16 mouse cellular contexts compared by ENCODE assay signal in genomic region chr17:48274098-48274497, GRCm38 (mm10). TPM values are rescaled to one million over a fixed set of nuclear protein-coding genes. Genes with fewer than 3 reads are reported as not detected.
"Had no signal": no experiment of that assay in that cellular context is flagged by ENCODE, and none has a peak within 500 bp of the region (broad histone marks: within the 10 kb centered on the region; RNA-seq: fewer than 3 reads in every experiment).

No protein-coding gene starts in this region.

- H3K4me1 ChIP-seq: limb, embryonic 12.5 days; limb, embryonic 15.5 days; midbrain, embryonic 12.5 days; midbrain, embryonic 15.5 days; neural tube, embryonic 12.5 days; neural tube, embryonic 15.5 days had no signal

- H3K27ac ChIP-seq: limb, embryonic 12.5 days; limb, embryonic 15.5 days; midbrain, embryonic 12.5 days; midbrain, embryonic 15.5 days; neural tube, embryonic 12.5 days; neural tube, embryonic 15.5 days; stomach, postnatal 0 days had no signal

- H3K9ac ChIP-seq: limb, embryonic 12.5 days; limb, embryonic 15.5 days; midbrain, embryonic 12.5 days; midbrain, embryonic 15.5 days; neural tube, embryonic 12.5 days; neural tube, embryonic 15.5 days had no signal

- H3K36me3 ChIP-seq: limb, embryonic 12.5 days; limb, embryonic 15.5 days; midbrain, embryonic 12.5 days; midbrain, embryonic 15.5 days; neural tube, embryonic 12.5 days; neural tube, embryonic 15.5 days had no signal

- H3K4me3 ChIP-seq: limb, embryonic 12.5 days; limb, embryonic 15.5 days; midbrain, embryonic 12.5 days; midbrain, embryonic 15.5 days; neural tube, embryonic 12.5 days; neural tube, embryonic 15.5 days had no signal

- H3K9me3 ChIP-seq: limb, embryonic 12.5 days; limb, embryonic 15.5 days; midbrain, embryonic 12.5 days; midbrain, embryonic 15.5 days; neural tube, embryonic 12.5 days; neural tube, embryonic 15.5 days had no signal

- H3K4me2 ChIP-seq: limb, embryonic 12.5 days; limb, embryonic 15.5 days; midbrain, embryonic 12.5 days; midbrain, embryonic 15.5 days; neural tube, embryonic 12.5 days; neural tube, embryonic 15.5 days had no signal

- H3K27me3 ChIP-seq: limb, embryonic 12.5 days; limb, embryonic 15.5 days; midbrain, embryonic 12.5 days; midbrain, embryonic 15.5 days; neural tube, embryonic 12.5 days; neural tube, embryonic 15.5 days had no signal

- ATAC-seq: midbrain, embryonic 15.5 days had no signal

- DNase-seq: right cerebral cortex, postnatal 14 days had no signal

RNA-seq across cellular contexts. Expression of gene Treml4, which starts 10.0 kb away (rescaled TPM):
- total RNA-seq: layer of hippocampus, adult 8-10 months; layer of hippocampus, postnatal 10 days; layer of hippocampus, postnatal 36 days; left cerebral cortex, adult 8-10 months; left cerebral cortex, postnatal 14 days had no signal
- polyA plus RNA-seq: limb, embryonic 12.5 days; midbrain, embryonic 15.5 days; neural tube, embryonic 15.5 days had no signal

RNA-seq across cellular contexts. Expression of gene Treml2, which starts 25.2 kb away (rescaled TPM):
- polyA plus RNA-seq: intestine, postnatal 0 days; midbrain, embryonic 15.5 days had no signal

RNA-seq across cellular contexts. Expression of gene Trem3, which starts 26.5 kb away (rescaled TPM):
- total RNA-seq: layer of hippocampus, adult 8-10 months; layer of hippocampus, postnatal 10 days; layer of hippocampus, postnatal 36 days had no signal
- polyA plus RNA-seq: intestine, postnatal 0 days; limb, embryonic 12.5 days; midbrain, embryonic 12.5 days; midbrain, embryonic 15.5 days; neural tube, embryonic 12.5 days; neural tube, embryonic 15.5 days; stomach, embryonic 14.5 days; stomach, postnatal 0 days had no signal

RNA-seq across cellular contexts. Expression of gene Trem1, which starts 41.5 kb away (rescaled TPM):
- total RNA-seq: layer of hippocampus, adult 8-10 months; layer of hippocampus, postnatal 10 days; layer of hippocampus, postnatal 36 days; left cerebral cortex, postnatal 14 days; left cerebral cortex, postnatal 4 days had no signal
- polyA plus RNA-seq: limb, embryonic 12.5 days; midbrain, embryonic 15.5 days; neural tube, embryonic 12.5 days; neural tube, embryonic 15.5 days; stomach, embryonic 14.5 days; stomach, postnatal 0 days had no signal

RNA-seq across cellular contexts. Expression of gene B430306N03Rik, which starts 41.8 kb away (rescaled TPM):
- total RNA-seq: layer of hippocampus, postnatal 10 days had no signal
- polyA plus RNA-seq: neural tube, embryonic 12.5 days had no signal
